Mouse (Mus musculus): ENCODE data around the gene Gnl2. TPM values are rescaled to one million over a fixed set of nuclear protein-coding genes. Genes with fewer than 3 reads are reported as not detected.

Gene Gnl2
- polyA plus RNA-seq, 2 experiments from 2014 or later = 72.3 to 96.7 TPM

DNA sequence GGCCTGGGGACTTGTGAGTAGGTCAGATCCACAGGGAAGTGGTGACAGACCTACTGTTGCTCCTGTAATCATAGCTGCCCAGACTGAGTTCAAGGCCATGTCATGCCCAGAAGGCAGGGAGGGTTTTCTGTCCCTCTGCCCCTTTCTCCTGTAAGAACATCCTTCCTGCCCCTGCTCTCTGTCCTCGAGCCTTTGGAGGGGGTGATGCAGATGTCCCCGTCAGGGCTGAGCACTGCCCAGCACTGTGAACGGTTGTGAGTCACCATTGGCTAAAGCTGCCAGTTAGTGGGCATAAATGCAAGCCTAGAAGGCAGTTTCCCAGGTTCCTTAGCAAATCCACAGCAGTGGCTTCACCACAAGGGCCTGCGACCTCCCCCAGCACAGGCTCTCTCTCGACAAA lies 76.6 kb downstream of the Gnl2 start:
- no peak for ATAC-seq

DNA sequence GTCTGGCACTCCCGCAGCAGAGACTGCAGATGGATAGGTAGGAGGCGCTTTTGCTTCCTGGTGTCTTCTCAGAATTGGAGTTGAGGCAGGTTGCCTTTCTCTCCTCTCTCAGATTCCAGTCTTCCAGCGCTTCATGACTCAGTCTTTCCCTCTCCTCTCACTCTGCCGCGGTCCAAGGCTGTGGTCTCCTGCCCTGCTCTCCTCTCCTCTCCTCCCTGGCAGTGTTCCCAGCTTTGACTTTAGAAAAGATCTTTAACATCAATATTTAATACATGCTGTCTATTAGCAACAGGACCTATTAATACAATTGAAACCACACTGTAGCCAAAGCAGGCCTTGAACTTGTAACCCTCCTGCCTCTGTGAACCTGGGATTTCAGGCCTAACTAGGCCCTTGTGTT lies 79.7 kb downstream of the Gnl2 start:
- no peak for ATAC-seq

GRCm38 (mm10) chr4:125097412-125097811 lies 81.0 kb downstream of the Gnl2 start:
- ATAC-seq = no peak

GRCm38 (mm10) chr4:125099458-125099857 lies 83.1 kb downstream of the Gnl2 start:
- ATAC-seq = peak; percentile 94

DNA sequence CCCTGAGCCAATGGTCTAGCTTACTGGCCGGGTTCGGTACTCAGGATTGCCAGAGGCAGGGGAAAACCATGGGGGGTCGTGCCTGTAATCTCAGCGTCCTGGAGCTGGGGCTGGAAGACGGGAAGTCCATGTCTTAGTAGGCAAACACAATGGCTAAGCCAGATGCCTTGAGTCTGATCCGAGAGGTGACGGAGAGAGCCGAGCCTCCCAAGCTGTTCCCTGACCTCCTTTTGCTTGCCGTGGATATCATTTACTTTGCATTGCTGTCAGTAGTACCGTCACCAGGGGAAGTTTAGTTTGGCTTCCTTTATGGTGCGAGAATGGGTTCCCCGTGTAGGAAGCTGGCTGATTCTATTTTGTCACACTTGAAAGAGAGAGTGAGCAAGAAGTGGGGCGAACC lies 84.9 kb downstream of the Gnl2 start:
- no peak for ATAC-seq

Other genes with a start within 250 kb of the Gnl2 start
- 10 to 100 TPM; 16.0 to 16.7 TPM for gene Mtf1, start 214.5 kb upstream of the Gnl2 start, polyA plus RNA-seq (2017; shearing (Covaris generic))
- 1 to 10 TPM; 4.9 to 5.6 TPM for gene Yrdc, start 165.9 kb upstream of the Gnl2 start, polyA plus RNA-seq (2017; shearing (Covaris generic))
- gene 1110065P20Rik, start 165.4 kb upstream of the Gnl2 start, polyA plus RNA-seq (2017; shearing (Covaris generic)) = 1 to 10 TPM; 2.3 to 3.3 TPM
- under 1 TPM; 0.58 to 0.62 TPM for gene Maneal, start 154.4 kb upstream of the Gnl2 start, polyA plus RNA-seq (2017; shearing (Covaris generic))
- not detected for gene Epha10, start 135.7 kb upstream of the Gnl2 start, polyA plus RNA-seq (2017; shearing (Covaris generic))
- 10 to 100 TPM; 13.0 to 24.8 TPM for gene 9930104L06Rik, start 79.5 kb upstream of the Gnl2 start, polyA plus RNA-seq (2017; shearing (Covaris generic))
- gene Cdca8, start 77.3 kb upstream of the Gnl2 start, polyA plus RNA-seq (2017; shearing (Covaris generic)) = 10 to 100 TPM; 12.6 to 31.4 TPM
- gene Rspo1, start 30.2 kb upstream of the Gnl2 start, polyA plus RNA-seq (2017; shearing (Covaris generic)) = not detected
- gene Dnali1, start 49.1 kb downstream of the Gnl2 start, polyA plus RNA-seq (2017; shearing (Covaris generic)) = not detected
- 1 to 10 TPM; 5.1 to 8.8 TPM for gene Snip1, start 50.1 kb downstream of the Gnl2 start, polyA plus RNA-seq (2017; shearing (Covaris generic))
- 10 to 100 TPM; 56.7 to 74.8 TPM for gene Meaf6, start 68.5 kb downstream of the Gnl2 start, polyA plus RNA-seq (2017; shearing (Covaris generic))
- gene Zc3h12a, start 111.3 kb downstream of the Gnl2 start, polyA plus RNA-seq (2017; shearing (Covaris generic)) = 1 to 10 TPM; 3.6 to 4.4 TPM